Mouse (Mus musculus): ENCODE results near the gene Urah. TPM values are rescaled to one million over a fixed set of nuclear protein-coding genes. Genes with fewer than 3 reads are reported as not detected.

Urah gene
- polyA plus RNA-seq, 1 experiment from 2014 or later: 12.9 TPM

DNA sequence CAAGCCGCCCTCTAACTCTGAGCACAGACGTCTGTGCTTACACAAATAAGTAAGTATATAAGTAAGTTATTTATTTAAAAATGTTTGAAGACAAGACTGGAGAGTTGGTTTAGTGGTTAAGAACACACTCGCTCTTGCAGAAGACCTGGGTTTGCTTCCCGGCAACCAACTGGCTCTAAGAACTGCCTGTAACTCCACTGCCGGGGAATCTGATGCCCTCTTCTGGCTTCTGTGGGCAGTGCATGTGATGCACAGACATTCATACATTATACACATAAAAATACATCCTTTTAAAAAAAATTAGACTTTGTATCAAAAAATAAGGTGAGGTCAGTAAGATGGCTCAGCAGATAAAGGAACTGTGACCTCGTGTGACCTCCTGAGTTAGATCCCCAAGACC, 24.3 kb upstream of the Urah start:
- ATAC-seq (ENCODE audit: low read depth) (no peak), DNase-seq (ENCODE audit: low spot score) (no peak)
- Histone ChIP-seq H3K36me3 (ENCODE audit: control insufficient read depth, insufficient read depth, low read length) (peaks cover 15% of the 10 kb centered on the region; the same call in 1 of the 2 replicates), H3K4me2 (ENCODE audit: low read depth, low read length) (no peak overlapping the region), H3K9ac (ENCODE audit: low read depth, low read length) (no peak overlapping the region), H3K4me1 (ENCODE audit: control insufficient read depth, insufficient read depth, low read length) (no peaks in the 10 kb centered on the region), H3K4me3 (ENCODE audit: low read depth, low read length) (no peak overlapping the region), H3K27me3 (replicated peaks; ENCODE audit: control insufficient read depth, insufficient read depth, low read length) (no peaks in the 10 kb centered on the region), H3K9me3 (ENCODE audit: control insufficient read depth, low read length) (no peaks in the 10 kb centered on the region), H3K27ac (replicated peaks; ENCODE audit: low read depth, low read length) (no peak overlapping the region)
- 92% methylated on average over 6 of the region's 6 CpGs for WGBS

GRCm38 (mm10) chr7:140811714-140812113, 23.1 kb upstream of the Urah start:
- 89% methylated on average over 13 of the region's 13 CpGs for WGBS

DNA sequence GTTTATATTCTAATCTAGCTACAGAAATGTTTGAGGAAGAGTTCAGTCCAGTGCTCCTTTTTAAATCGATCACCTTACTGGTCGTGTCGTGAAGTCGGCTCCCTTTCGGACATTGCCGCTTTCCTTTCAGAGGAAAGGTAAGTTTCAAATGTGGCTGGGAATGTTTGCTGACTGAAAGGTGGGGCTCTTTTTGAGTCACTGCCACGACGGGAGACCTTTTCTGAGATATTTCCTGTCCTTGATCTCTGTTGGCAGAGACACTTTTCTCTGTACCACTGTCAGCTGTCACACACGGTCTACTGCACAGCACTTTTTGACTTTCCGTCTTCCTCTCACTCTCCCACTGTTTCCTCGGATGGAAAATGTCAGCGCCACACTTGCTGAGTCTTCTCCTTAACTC, 22.0 kb upstream of the Urah start:
- Histone ChIP-seq H3K4me1 (ENCODE audit: control insufficient read depth, insufficient read depth, low read length) (no peaks in the 10 kb centered on the region), H3K9me3 (ENCODE audit: control insufficient read depth, low read length) (no peaks in the 10 kb centered on the region), H3K4me3 (ENCODE audit: low read depth, low read length) (no peak overlapping the region), H3K27me3 (replicated peaks; ENCODE audit: control insufficient read depth, insufficient read depth, low read length) (no peaks in the 10 kb centered on the region), H3K4me2 (ENCODE audit: low read depth, low read length) (no peak overlapping the region), H3K9ac (ENCODE audit: low read depth, low read length) (no peak overlapping the region), H3K27ac (replicated peaks; ENCODE audit: low read depth, low read length) (no peak overlapping the region), H3K36me3 (ENCODE audit: control insufficient read depth, insufficient read depth, low read length) (peaks cover 15% of the 10 kb centered on the region; the same call in 1 of the 2 replicates)
- no peak for ATAC-seq (ENCODE audit: low read depth)
- DNase-seq (ENCODE audit: low spot score): no peak
- 88% methylated on average over 12 of the region's 12 CpGs for WGBS

More at GRCm38 (mm10) chr7:140811714-140812113, 23.1 kb upstream of the Urah start:
- Histone ChIP-seq H3K4me1 (ENCODE audit: control insufficient read depth, insufficient read depth, low read length) (no peaks in the 10 kb centered on the region), H3K4me3 (ENCODE audit: low read depth, low read length) (no peak overlapping the region), H3K27me3 (replicated peaks; ENCODE audit: control insufficient read depth, insufficient read depth, low read length) (no peaks in the 10 kb centered on the region), H3K9ac (ENCODE audit: low read depth, low read length) (no peak overlapping the region), H3K9me3 (ENCODE audit: control insufficient read depth, low read length) (no peaks in the 10 kb centered on the region), H3K4me2 (ENCODE audit: low read depth, low read length) (no peak overlapping the region), H3K36me3 (ENCODE audit: control insufficient read depth, insufficient read depth, low read length) (peaks cover 15% of the 10 kb centered on the region; the same call in 1 of the 2 replicates), H3K27ac (replicated peaks; ENCODE audit: low read depth, low read length) (no peak overlapping the region)
- DNase-seq (ENCODE audit: low spot score) (no peak), ATAC-seq (ENCODE audit: low read depth) (no peak)

GRCm38 (mm10) chr7:140820173-140820572, 14.6 kb upstream of the Urah start:
- Histone ChIP-seq H3K9ac (ENCODE audit: low read depth, low read length) (no peak overlapping the region), H3K9me3 (ENCODE audit: control insufficient read depth, low read length) (no peaks in the 10 kb centered on the region), H3K4me1 (ENCODE audit: control insufficient read depth, insufficient read depth, low read length) (0 out of 2 replicates have a peak, but pooled peaks cover 3% of the 10 kb centered on the region), H3K27me3 (replicated peaks; ENCODE audit: control insufficient read depth, insufficient read depth, low read length) (no peaks in the 10 kb centered on the region), H3K4me2 (ENCODE audit: low read depth, low read length) (no peak overlapping the region), H3K27ac (replicated peaks; ENCODE audit: low read depth, low read length) (no peak overlapping the region), H3K4me3 (ENCODE audit: low read depth, low read length) (no peak overlapping the region), H3K36me3 (ENCODE audit: control insufficient read depth, insufficient read depth, low read length) (0 out of 2 replicates have a peak, but pooled peaks cover 2% of the 10 kb centered on the region)
- DNase-seq (ENCODE audit: low spot score) (no peak), ATAC-seq (ENCODE audit: low read depth) (no peak)
- WGBS: 77% methylated on average over 4 of the region's 4 CpGs

GRCm38 (mm10) chr7:140821305-140821652, 13.5 kb upstream of the Urah start:
- H3K36me3 ChIP-seq (ENCODE audit: control insufficient read depth, insufficient read depth, low read length): 0 out of 2 replicates have a peak, but pooled peaks cover 2% of the 10 kb centered on the region
- peak overlapping the region; percentile 63 for H3K9ac ChIP-seq (ENCODE audit: low read depth, low read length)
- H3K27ac ChIP-seq (replicated peaks; ENCODE audit: low read depth, low read length): no peak overlapping the region
- no peak for DNase-seq (ENCODE audit: low spot score)
- 40% methylated on average over 5 of the region's 5 CpGs for WGBS
- H3K9me3 ChIP-seq (ENCODE audit: control insufficient read depth, low read length): no peaks in the 10 kb centered on the region
- peak overlapping the region; percentile 72 for H3K4me2 ChIP-seq (ENCODE audit: low read depth, low read length)
- 0 out of 2 replicates have a peak, but pooled peaks cover 3% of the 10 kb centered on the region for H3K4me1 ChIP-seq (ENCODE audit: control insufficient read depth, insufficient read depth, low read length)
- H3K27me3 ChIP-seq (replicated peaks; ENCODE audit: control insufficient read depth, insufficient read depth, low read length): no peaks in the 10 kb centered on the region
- ATAC-seq (ENCODE audit: low read depth): no peak
- H3K4me3 ChIP-seq (ENCODE audit: low read depth, low read length): peak overlapping the region; percentile 51

GRCm38 (mm10) chr7:140821653-140822329, 13.0 kb upstream of the Urah start, which contains the start of gene Zfp941:
Zfp941 (minus strand) TSS chr7:140822178.
- H3K27me3 ChIP-seq (replicated peaks; ENCODE audit: control insufficient read depth, insufficient read depth, low read length): no peaks in the 10 kb centered on the region
- H3K4me1 ChIP-seq (ENCODE audit: control insufficient read depth, insufficient read depth, low read length): 0 out of 2 replicates have a peak, but pooled peaks cover 3% of the 10 kb centered on the region
- H3K4me3 ChIP-seq (ENCODE audit: low read depth, low read length): peak within 1 kb of the TSS; percentile 51
- H3K27ac ChIP-seq (replicated peaks; ENCODE audit: low read depth, low read length): no peak within 1 kb of the TSS
- peak within 1 kb of the TSS; percentile 72 for H3K4me2 ChIP-seq (ENCODE audit: low read depth, low read length)
- 4% methylated on average over 21 of the region's 21 CpGs for WGBS
- peak; percentile 67 for DNase-seq (ENCODE audit: low spot score)
- H3K36me3 ChIP-seq (ENCODE audit: control insufficient read depth, insufficient read depth, low read length): 0 out of 2 replicates have a peak, but pooled peaks cover 2% of the 10 kb centered on the region
- peak; percentile 88 for ATAC-seq (ENCODE audit: low read depth)
- H3K9ac ChIP-seq (ENCODE audit: low read depth, low read length): peak within 1 kb of the TSS; percentile 63
- no peaks in the 10 kb centered on the region for H3K9me3 ChIP-seq (ENCODE audit: control insufficient read depth, low read length)

GRCm38 (mm10) chr7:140822731-140823130, 12.1 kb upstream of the Urah start:
- DNase-seq (ENCODE audit: low spot score): no peak

DNA sequence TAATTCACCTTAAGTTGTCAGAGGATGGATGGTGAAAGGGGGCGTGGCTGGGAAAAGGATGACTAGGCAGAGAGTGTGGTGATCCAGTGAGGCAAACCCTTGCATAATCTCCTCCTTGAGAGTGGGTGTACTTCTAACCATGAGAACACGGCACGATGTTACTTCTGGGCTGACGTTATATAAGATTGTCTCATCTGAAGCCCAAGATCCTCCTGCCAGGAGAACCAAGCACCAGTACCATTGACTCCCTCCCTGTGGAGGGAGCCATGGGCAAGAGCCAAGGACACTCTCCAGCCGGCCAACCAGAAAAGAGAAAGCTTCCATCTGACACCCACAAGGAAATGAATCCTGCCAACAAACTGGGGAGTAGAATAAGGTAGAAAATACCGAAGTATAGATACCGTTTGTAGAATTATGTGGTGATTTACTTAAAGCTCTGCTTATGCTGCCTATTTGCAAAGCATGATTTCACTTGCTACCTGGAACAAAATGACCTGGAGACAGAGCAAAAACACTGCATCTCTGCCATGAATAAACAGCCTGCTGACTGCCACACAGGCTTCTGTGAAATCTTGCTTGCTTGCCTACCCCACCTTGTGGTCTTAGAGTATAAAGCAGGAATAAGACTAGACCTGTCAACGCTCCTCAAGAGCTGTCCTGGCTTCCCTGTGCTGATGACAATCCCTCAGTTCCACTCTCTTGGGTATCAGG, 6.5 kb upstream of the Urah start:
- no peak for ATAC-seq (ENCODE audit: low read depth)

More at GRCm38 (mm10) chr7:140822731-140823130, 12.1 kb upstream of the Urah start:
- Histone ChIP-seq H3K27ac (replicated peaks; ENCODE audit: low read depth, low read length) (no peak overlapping the region), H3K9me3 (ENCODE audit: control insufficient read depth, low read length) (no peaks in the 10 kb centered on the region), H3K4me1 (ENCODE audit: control insufficient read depth, insufficient read depth, low read length) (0 out of 2 replicates have a peak, but pooled peaks cover 3% of the 10 kb centered on the region), H3K9ac (ENCODE audit: low read depth, low read length) (no peak overlapping the region), H3K4me2 (ENCODE audit: low read depth, low read length) (no peak overlapping the region), H3K36me3 (ENCODE audit: control insufficient read depth, insufficient read depth, low read length) (0 out of 2 replicates have a peak, but pooled peaks cover 2% of the 10 kb centered on the region), H3K4me3 (ENCODE audit: low read depth, low read length) (no peak overlapping the region), H3K27me3 (replicated peaks; ENCODE audit: control insufficient read depth, insufficient read depth, low read length) (no peaks in the 10 kb centered on the region)
- 83% methylated on average over 4 of the region's 4 CpGs for WGBS
- ATAC-seq (ENCODE audit: low read depth): no peak

More for the DNA sequence above, 6.5 kb upstream of the Urah start:
- no peak overlapping the region for H3K9ac ChIP-seq (ENCODE audit: low read depth, low read length)
- no peaks in the 10 kb centered on the region for H3K27me3 ChIP-seq (replicated peaks; ENCODE audit: control insufficient read depth, insufficient read depth, low read length)
- no peak overlapping the region for H3K27ac ChIP-seq (replicated peaks; ENCODE audit: low read depth, low read length)
- no peaks in the 10 kb centered on the region for H3K36me3 ChIP-seq (ENCODE audit: control insufficient read depth, insufficient read depth, low read length)
- peak; percentile 59 for DNase-seq (ENCODE audit: low spot score)
- WGBS: 38% methylated on average over 8 of the region's 8 CpGs
- no peaks in the 10 kb centered on the region for H3K9me3 ChIP-seq (ENCODE audit: control insufficient read depth, low read length)
- no peaks in the 10 kb centered on the region for H3K4me1 ChIP-seq (ENCODE audit: control insufficient read depth, insufficient read depth, low read length)
- H3K4me3 ChIP-seq (ENCODE audit: low read depth, low read length): no peak overlapping the region
- H3K4me2 ChIP-seq (ENCODE audit: low read depth, low read length): no peak overlapping the region

Measured in embryonic facial prominence, embryonic 14.5 days (tissue).